Mouse (Mus musculus) 416B (cell line): ENCODE measurements around the gene Hist1h2bm.
A peak's percentile ranks its signal among the peaks of the same experiment; 100 is the strongest.

Source experiments
- DNase-seq: peaks from one replicate; pipeline ENCODE4 v3.0.0; 2011; ENCODE audit warnings: low read depth

Gene Hist1h2bm

DNA sequence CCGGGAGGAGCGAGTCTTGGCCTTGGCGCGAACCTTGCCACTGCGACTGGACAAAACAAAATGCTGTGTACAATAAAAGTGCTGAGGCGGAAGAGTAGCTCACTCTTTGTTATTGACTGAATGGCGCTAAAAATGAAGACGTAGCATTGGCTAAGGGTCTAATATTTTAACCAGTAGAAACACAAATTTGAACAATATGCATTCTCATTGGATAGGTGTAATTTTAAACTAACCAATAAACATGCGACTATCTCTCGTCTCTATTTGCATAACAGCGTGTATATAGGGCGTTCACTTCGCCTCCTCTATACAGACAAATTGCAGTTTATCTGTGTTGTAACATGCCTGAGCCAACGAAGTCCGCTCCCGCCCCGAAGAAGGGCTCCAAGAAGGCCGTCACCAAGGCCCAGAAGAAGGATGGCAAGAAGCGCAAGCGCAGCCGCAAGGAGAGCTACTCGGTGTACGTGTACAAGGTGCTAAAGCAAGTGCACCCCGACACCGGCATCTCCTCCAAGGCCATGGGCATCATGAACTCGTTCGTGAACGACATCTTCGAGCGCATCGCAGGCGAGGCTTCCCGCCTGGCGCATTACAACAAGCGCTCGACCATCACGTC is at the start of gene Hist1h2bm:
TSS of gene Hist1h2bm (plus strand) at position 288 of the 616 bp plus-strand sequence.
- DNase-seq: peak; percentile 99

DNA sequence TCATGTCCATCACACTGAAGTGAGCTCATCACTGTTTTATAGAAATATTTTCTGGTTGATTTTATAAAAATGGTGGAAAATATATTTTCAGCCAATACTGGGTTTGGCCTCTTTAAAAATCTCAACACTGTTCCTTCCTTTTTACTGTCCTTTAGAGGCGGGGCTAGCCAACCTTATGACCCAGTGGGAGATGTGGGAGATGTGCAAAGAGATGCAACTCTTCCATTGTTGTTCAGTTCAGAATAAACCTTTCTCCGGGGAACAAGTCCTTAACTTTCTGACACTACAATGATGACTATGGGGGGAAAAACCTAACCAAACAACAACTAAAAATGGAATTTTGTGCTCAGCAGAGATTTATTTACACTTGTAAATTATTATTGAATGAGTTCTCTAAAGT is 44.5 kb upstream of the Hist1h2bm start, which contains the start of gene Olfr1360:
TSS of gene Olfr1360 (minus strand) at position 101 of the 400 bp plus-strand sequence.
- DNase-seq: no peak

DNA sequence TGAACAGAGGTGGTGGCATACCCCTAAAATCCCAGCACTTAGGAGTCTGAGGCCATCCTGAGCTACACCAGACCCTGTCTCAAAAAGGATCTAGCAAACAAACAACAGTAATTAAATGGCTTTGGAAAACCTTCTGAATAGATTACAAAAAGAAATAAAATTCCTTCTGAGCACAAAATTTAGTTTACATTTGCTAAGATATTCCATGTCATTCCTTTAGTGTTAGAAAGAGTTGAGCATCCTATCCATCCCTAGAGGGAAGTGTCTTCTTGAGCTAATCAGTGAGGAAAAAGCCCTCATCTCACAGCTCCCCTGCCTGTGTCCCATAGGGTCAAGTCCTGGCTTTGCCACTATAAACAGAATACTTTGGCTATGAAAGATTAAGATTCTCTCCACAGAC is 24.0 kb upstream of the Hist1h2bm start, which contains the start of gene Olfr1359:
TSS of gene Olfr1359 (plus strand) at position 301 of the 400 bp plus-strand sequence.
- DNase-seq: no peak

DNA sequence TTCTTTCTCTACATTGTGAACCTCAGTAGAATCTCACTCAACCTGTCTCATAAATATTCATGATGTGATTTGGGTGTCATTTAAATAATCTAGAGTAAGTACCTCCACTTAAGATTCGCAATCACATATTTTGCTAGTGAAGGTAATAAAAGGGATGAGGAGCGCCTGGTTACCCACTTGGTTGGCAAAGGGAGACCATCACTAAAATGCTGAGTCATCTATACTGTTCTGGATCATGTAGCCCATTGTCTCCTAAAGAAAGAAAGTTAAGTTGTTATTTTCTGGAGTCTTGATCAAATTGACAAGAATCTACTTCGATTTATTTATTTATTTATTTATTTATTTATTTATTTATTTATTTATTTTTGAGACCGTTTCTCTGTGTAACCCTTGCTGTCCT is 15.2 kb upstream of the Hist1h2bm start:
- DNase-seq: no peak

DNA sequence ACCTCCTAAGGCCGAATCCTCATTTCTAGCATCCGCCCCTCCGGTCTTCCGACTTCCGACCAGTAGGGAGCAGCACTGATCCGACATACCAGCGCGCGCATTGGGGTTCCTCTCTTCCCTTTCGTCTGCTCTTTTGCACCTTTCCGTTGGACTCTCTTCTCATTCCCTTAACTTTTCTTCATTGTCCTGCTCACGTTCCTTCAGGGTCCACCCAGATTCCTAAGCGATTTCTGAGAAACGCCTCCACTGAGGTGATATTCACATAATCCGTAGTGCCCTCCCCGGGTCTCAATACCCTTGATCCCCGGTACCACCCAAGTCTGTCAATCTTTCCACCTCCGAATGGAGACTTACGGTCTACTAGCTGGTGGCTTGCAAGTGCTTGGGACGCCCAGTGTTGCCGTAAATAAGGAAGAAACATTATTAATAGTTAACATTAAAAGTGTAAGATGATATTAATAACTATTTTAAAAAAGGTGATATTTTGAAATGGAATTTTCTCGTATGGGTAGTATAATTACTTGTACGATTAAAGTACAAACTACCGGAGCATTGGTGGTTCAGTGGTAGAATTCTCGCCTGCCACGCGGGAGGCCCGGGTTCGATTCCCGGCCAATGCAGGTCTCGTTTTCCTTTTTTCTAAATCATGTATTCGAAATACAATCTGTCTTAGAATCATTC is 11.7 kb upstream of the Hist1h2bm start:
- peak; percentile 90 for DNase-seq

DNA sequence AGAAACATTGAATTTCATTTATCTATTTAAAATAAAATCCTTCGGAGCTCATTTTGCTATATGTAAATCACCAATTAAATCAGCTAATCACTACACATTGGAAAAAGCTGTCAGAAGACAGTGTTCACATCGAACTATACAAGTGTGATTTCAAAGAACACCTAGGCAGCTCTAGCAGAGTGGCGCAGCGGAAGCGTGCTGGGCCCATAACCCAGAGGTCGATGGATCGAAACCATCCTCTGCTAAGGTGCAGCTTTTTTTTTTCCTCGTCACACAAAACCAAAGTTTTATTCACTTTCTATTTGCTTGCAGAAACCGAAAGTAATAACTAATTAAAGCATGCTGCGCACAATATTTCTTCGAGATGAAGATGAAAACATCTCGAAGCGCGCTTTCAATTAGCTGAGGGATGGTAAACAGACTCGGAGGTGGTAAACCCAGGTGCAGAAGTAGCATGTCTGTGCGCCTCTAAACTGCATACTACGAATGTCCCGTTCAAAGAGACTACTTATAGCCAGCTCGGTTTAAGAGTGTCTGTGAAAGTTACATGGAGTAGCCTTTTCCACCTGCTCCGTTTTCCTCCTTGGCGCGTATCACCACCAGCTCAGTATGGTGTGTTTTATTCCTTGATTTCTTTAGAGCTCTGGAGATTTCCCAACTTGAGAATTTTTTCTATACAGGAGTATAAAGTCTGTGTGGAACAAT is 10.9 kb upstream of the Hist1h2bm start:
- peak; percentile 88 for DNase-seq

DNA sequence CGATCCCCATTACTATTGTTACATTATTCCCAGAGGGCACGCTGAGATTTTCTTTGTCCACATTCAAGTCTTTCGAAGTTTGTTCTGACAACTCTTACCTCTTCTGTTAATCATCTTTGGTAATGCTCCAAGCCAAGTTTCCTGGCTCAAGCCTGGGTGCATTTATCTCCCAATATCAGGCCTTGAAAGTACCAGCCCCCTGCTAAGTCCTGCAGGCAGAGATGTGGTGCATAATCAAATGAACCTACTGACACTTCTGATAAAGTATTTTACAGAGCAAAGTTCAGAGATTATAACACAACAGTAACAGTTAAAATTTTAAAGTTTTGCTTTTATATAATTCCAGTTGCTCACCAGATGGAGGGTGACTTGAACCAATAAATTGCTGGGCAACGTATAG is 10.1 kb upstream of the Hist1h2bm start:
- DNase-seq: peak; percentile 64

DNA sequence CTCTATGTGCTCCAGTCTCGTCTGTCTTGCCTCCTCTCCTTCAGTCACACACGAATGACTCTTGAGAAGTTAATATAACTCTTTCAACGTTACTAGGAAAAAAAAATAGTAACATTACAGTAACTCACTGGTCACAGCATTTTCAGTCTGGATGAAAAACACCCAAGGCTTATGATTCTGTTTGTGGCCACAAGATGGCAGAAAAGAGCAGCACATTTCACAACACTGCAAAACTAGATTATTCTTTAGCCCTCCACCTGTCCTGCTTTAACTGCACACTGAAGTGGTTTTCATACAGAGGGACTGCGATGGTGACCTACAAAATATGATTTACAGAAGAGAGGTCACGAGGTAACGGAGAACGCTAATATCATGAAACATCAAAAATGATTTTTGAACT is 7.1 kb upstream of the Hist1h2bm start:
- DNase-seq: peak; percentile 91

DNA sequence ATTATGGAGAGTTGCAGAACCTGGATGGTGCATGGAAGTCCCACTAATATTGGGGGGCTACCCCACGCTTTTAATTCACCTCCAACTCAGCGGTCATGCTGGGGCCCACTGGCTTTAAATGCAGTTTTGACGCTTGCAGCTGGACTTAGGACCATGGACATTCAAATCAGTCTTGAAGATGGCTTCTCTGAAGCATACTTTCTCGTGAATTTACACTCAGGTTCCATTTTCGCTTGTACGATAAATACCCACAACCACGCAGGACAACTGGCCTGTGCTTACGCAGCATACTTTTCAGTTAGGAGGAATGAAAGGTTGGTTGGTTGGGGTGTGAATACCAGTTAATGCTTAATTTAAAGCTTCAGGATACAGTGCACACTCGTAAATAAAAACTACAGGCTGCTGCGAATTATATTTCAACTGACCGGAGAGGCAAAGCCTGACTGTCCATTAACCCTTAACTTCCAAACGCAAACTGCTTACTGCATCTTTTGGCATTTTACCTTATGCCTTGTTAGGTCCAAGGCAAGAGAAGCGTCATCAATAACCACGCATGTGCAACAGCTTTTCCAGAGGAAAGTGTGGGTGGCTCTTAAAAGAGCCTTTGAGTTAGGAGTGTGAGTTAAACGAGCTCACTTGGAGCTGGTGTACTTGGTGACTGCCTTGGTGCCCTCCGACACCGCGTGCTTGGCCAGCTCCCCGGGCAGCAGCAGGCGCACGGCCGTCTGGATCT is 6.5 kb upstream of the Hist1h2bm start:
- peak; percentile 91 for DNase-seq

DNA sequence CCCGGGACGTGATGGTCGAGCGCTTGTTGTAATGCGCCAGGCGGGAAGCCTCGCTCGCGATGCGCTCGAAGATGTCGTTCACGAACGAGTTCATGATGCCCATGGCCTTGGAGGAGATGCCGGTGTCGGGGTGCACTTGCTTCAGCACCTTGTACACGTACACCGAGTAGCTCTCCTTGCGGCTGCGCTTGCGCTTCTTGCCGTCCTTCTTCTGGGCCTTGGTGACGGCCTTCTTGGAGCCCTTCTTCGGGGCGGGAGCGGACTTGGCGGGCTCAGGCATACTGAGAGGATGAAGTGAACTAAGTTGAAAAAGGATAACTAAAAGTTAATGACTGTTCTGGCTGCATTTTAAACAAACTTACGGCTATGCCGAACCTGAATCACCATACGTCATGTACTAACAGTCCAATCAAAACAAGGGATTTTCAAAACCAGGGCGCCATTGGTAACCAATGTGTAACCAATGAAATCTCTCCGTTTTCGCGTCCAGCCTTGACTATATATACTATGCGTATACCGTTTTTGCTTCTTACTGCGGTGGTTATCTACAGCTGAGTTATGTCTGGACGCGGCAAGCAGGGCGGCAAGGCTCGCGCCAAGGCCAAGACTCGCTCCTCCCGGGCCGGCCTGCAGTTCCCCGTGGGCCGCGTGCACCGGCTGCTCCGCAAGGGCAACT is 5.8 kb upstream of the Hist1h2bm start, which contains the start of the genes Hist1h2bl and Hist1h2ai:
TSS of gene Hist1h2bl (minus strand) at position 280 of the 676 bp plus-strand sequence.
TSS of gene Hist1h2ai (plus strand) at position 559 of the 676 bp plus-strand sequence.
- DNase-seq: peak; percentile 100

DNA sequence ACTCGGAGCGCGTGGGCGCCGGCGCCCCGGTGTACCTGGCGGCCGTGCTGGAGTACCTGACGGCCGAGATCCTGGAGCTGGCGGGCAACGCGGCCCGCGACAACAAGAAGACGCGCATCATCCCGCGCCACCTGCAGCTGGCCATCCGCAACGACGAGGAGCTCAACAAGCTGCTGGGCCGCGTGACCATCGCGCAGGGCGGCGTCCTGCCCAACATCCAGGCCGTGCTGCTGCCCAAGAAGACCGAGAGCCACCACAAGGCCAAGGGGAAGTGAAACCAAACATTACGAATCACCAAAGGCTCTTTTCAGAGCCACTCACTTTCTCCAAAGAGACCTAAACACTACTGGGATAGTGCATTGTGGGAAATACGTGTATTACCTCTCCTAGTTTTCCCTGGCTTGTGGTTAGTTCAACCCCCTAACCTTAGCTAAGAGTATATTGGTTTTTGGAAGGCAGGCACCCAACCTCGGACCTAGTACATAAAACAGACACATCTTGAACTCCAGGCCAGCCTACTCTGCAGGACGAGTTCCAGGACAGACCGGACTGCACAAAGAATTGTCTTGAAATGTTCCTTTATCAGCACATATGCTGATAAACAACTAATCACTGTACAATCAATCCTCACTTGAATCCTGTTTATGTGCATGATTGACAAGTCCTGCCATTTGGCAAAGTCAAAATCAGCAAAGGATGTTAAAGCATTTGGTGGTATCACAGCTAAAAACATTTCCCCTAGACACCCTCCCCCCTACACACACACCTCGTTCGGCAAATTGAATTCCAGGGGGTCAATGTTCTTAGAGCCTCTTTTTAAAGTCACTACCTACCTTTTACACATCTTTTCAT is 5.1 kb upstream of the Hist1h2bm start:
- DNase-seq: peak; percentile 93

DNA sequence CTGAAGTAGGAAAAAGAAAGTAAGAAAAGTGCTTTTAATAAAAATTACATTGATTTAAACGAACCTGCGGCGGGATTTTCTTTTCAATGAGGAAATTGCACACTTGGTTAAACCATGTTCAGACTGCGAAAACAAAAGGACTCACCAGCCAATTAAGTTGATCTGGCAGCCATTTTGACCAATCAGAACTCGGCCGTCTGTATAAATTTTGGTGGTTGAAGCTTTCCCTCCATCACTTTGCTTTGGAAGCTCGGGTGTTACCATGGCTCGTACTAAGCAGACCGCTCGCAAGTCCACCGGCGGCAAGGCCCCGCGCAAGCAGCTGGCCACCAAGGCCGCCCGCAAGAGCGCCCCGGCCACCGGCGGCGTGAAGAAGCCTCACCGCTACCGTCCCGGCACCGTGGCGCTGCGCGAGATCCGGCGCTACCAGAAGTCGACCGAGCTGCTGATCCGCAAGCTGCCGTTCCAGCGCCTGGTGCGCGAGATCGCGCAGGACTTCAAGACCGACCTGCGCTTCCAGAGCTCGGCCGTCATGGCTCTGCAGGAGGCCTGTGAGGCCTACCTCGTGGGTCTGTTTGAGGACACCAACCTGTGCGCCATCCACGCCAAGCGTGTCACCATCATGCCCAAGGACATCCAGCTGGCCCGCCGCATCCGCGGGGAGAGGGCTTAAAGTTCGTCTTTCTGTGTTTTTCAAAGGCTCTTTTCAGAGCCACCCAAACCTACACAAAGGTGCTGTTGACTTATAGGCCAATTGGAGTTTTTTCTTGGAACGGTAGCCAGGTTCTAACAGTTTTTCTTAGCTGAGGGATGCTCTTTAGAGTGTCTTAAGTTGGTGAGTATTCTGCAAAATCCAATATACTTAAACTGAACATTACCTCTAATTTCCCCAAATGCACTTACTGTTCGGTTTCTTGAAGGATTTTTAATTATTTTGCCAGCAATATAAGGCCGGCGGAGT is 4.2 kb upstream of the Hist1h2bm start, which contains the start of gene Hist1h3h:
TSS of gene Hist1h3h (plus strand) at position 263 of the 961 bp plus-strand sequence.
- peak; percentile 99 for DNase-seq

DNA sequence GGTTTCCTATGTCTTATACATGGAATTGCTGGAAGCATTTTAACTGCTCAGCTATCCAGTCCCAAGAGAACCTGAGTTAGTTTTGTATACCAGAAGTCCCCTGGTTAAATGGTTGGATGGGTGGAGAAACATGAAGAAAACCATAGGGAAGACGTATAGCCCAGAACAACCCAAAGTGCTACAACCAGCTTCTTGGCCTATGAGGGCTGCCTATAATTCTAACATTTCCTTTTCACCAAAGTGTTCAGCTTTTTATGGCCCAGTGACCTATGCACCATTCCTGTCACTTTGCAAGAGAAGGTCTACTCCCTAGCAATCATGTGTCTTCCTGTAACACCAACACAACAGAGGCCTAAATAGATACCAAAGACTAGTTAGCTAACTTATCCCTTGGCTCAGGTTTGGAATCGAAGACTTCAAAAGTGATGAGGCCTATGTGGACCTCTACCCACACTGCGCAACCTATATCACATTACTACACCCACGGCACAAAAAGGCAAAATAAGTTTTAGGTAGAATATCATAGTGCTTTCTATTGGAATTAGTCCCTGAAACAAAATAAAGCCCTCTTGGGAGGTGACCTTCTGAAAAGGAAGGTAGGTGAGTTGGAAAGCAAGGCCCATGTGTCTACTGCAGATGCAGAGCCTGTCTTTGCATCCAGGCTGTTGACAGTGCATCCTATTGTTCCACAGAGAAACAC is 3.3 kb upstream of the Hist1h2bm start:
- peak; percentile 85 for DNase-seq

DNA sequence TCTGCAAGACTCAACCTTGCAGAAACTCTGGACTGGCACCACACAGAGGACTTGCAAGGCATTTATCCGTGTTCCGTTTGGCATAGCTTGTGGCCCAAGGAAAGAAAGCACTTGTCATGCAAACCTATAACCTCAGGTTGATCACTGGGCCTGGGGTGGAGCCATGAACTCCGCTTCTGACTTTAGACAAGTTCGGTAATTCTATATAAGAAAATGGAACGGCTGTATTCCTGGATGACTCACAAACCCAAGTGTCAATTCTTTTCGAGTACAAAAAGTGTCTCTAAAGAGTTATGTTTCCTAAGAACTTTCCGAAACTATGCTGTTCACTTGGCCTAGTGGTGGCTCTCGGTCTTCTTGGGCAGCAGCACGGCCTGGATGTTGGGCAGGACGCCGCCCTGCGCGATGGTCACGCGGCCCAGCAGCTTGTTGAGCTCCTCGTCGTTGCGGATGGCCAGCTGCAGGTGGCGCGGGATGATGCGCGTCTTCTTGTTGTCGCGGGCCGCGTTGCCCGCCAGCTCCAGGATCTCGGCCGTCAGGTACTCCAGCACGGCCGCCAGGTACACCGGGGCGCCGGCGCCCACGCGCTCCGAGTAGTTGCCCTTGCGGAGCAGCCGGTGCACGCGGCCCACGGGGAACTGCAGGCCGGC is 612 bp upstream of the Hist1h2bm start:
- DNase-seq: peak; percentile 89

DNA sequence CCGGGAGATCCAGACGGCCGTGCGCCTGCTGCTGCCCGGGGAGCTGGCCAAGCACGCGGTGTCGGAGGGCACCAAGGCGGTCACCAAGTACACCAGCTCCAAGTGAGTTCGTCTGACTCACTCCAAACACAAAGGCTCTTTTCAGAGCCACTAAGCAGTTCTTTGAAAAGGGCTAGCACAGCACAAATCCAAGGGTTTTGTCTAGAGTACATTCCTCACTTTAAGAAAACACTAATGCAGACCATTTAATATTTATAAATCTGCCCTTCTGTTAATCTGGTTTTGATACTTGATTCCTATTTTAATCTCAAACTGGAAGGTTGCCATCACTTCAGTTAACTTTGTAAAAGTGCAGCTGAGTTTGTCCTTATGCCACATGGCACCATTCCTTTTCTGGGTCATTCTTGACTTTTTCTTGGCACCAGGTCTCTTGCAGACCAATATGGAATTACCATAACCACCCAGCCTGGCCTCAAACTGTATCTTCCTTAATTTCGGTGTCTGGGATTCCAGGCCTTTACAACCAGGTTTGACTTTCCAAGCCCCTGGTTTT is 605 bp downstream of the Hist1h2bm start:
- DNase-seq: peak; percentile 86

DNA sequence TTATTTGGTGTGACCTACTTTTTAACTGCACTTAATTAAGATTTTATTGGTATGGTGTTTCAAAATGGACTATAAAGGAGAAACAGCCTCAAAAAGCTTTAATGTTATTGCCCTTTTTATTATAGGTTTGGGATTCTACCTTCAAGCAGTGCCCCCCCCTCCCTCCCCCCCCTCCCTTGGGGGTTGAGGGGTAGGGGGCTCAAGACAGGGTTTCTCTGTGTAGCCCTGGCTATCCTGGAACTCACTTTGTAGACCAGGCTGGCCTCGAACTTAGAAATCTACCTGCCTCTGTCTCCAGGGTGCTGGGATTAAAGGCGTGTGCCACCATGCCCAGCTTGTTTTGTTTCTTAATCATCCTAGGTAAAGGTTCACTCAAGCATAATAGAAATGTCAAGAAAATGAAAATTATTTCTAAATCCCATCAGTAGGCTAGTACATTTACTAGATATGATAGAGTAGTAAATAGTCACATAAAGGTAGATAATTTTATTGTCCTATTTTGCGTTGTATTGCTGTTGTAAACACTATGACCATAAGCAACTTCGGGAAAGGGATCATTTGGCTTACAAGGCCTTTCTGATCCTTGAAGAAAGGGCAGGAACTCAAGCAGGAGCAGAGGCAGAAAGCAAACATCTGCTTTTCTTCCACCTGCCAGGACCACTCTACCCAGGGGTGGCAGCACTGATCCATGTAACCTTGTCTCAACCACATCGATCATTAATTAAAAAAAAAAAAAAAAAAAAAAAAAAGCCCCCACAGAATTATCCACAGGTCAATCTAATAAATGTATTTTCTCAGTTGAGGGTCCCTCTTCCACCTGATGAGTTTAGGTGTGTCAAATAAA is 1.4 kb downstream of the Hist1h2bm start:
- DNase-seq: peak; percentile 67
